Mouse (Mus musculus) hindbrain, embryonic 14.5 days (tissue): ENCODE results near the gene Piwil4. TPM values are rescaled to one million over a fixed set of nuclear protein-coding genes. Genes with fewer than 3 reads are reported as not detected.

Source experiments
- ATAC-seq: fragments of 200-750 bp; cut with Nextera tagmentation; 2 replicates; pipeline ENCODE4 v1.8.0; 2017; ENCODE audit warnings: moderate number of reproducible peaks, mild to moderate bottlenecking, moderate TSS enrichment, moderate library complexity; ENCODE audit not compliant: low FRiP score
- DNase-seq: peaks from one replicate; pipeline ENCODE4 v3.0.0-alpha.2; 2015; ENCODE audit warnings: low spot score
- H3K27ac ChIP-seq: fragments of 300-500 bp; sonication (generic); 2 replicates; pipeline ENCODE4 v1.5.1; 2014; ENCODE audit warnings: mild to moderate bottlenecking, moderate library complexity
- H3K27me3 ChIP-seq: fragments of 300-500 bp; sonication (generic); 2 replicates; pipeline ENCODE4 v1.6.1; 2014; ENCODE audit warnings: mild to moderate bottlenecking, low read length, mixed read lengths; ENCODE audit not compliant: control insufficient read depth, insufficient read depth
- H3K36me3 ChIP-seq: fragments of 300-500 bp; sonication (generic); replicated peaks from 2 replicates; pipeline ENCODE4 v1.6.1; 2014; ENCODE audit not compliant: control insufficient read depth, insufficient read depth
- H3K4me1 ChIP-seq: fragments of 300-500 bp; sonication (generic); replicated peaks from 2 replicates; pipeline ENCODE4 v1.6.1; 2014; ENCODE audit warnings: antibody characterized with exemption, low read length, mixed read lengths; ENCODE audit not compliant: control insufficient read depth, insufficient read depth
- H3K4me2 ChIP-seq: fragments of 300-500 bp; sonication (generic); replicated peaks from 2 replicates; pipeline ENCODE4 v1.6.1; 2014; ENCODE audit warnings: mild to moderate bottlenecking, moderate library complexity
- H3K4me3 ChIP-seq: fragments of 300-500 bp; sonication (generic); replicated peaks from 2 replicates; pipeline ENCODE4 v1.5.1; 2014; ENCODE audit warnings: mild to moderate bottlenecking, low read length
- H3K9ac ChIP-seq: fragments of 300-500 bp; sonication (generic); 2 replicates; pipeline ENCODE4 v1.6.1; 2014
- H3K9me3 ChIP-seq: fragments of 300-500 bp; sonication (generic); 2 replicates; pipeline ENCODE4 v1.6.1; 2016; ENCODE audit warnings: low read length; ENCODE audit not compliant: control insufficient read depth
- WGBS: fragments of 180-500 bp; shearing (Covaris S2); extraction: QIAGEN DNeasy Blood & Tissue Kit; methylation state at CpG from one replicate; pipeline ENCODE4 v1.1.7; 2014; 5-methylcytosine and 5-hydroxymethylcytosine counted together
- polyA plus RNA-seq: library from polyadenylated mRNA; unstranded; fragments of >200 nt; fragmentation: Nextera tagmentation; extraction: Ambion mirVana; gene quantifications from 2 replicates; pipeline ENCODE4 v1.2.1, GENCODE M21; 2014

Gene Piwil4
- polyA plus RNA-seq, 1 experiment from 2014 or later: 0.27 TPM

GRCm38 (mm10) chr9:14662876-14663275 lies 77.7 kb downstream of the Piwil4 start:
- Histone ChIP-seq H3K36me3 (no peaks in the 10 kb centered on the region), H3K4me1 (no peaks in the 10 kb centered on the region), H3K4me2 (no peak overlapping the region), H3K27ac (no peak overlapping the region), H3K9me3 (no peaks in the 10 kb centered on the region), H3K4me3 (no peak overlapping the region), H3K9ac (no peak overlapping the region), H3K27me3 (no peaks in the 10 kb centered on the region)
- DNase-seq: no peak
- 71% methylated on average over 7 of the region's 7 CpGs for WGBS
- ATAC-seq: no peak

GRCm38 (mm10) chr9:14662138-14662537 lies 78.4 kb downstream of the Piwil4 start:
- DNase-seq (no peak), ATAC-seq (no peak)
- no peak overlapping the region for H3K9ac ChIP-seq
- no peak overlapping the region for H3K4me2 ChIP-seq
- H3K4me3 ChIP-seq: no peak overlapping the region
- no peaks in the 10 kb centered on the region for H3K36me3 ChIP-seq
- no peaks in the 10 kb centered on the region for H3K9me3 ChIP-seq
- no peak overlapping the region for H3K27ac ChIP-seq
- H3K27me3 ChIP-seq: no peaks in the 10 kb centered on the region
- no peaks in the 10 kb centered on the region for H3K4me1 ChIP-seq
- 89% methylated on average over 9 of the region's 9 CpGs for WGBS

GRCm38 (mm10) chr9:14657926-14658325 lies 82.6 kb downstream of the Piwil4 start:
- H3K9ac ChIP-seq: no peak overlapping the region
- H3K4me2 ChIP-seq: no peak overlapping the region
- 56% methylated on average over 2 of the region's 2 CpGs for WGBS
- no peaks in the 10 kb centered on the region for H3K36me3 ChIP-seq
- H3K4me1 ChIP-seq: no peaks in the 10 kb centered on the region
- DNase-seq (no peak), ATAC-seq (no peak)
- no peaks in the 10 kb centered on the region for H3K9me3 ChIP-seq
- H3K27ac ChIP-seq: no peak overlapping the region
- no peaks in the 10 kb centered on the region for H3K27me3 ChIP-seq
- no peak overlapping the region for H3K4me3 ChIP-seq

GRCm38 (mm10) chr9:14654010-14654409 lies 86.5 kb downstream of the Piwil4 start:
- H3K9me3 ChIP-seq: no peaks in the 10 kb centered on the region
- no peak overlapping the region for H3K4me3 ChIP-seq
- WGBS: 79% methylated on average over 2 of the region's 2 CpGs
- no peak overlapping the region for H3K4me2 ChIP-seq
- H3K27me3 ChIP-seq: no peaks in the 10 kb centered on the region
- no peak overlapping the region for H3K27ac ChIP-seq
- no peaks in the 10 kb centered on the region for H3K36me3 ChIP-seq
- DNase-seq (no peak), ATAC-seq (no peak)
- H3K4me1 ChIP-seq: no peaks in the 10 kb centered on the region
- H3K9ac ChIP-seq: no peak overlapping the region

GRCm38 (mm10) chr9:14652761-14653160 lies 87.8 kb downstream of the Piwil4 start:
- Histone ChIP-seq H3K27me3 (no peaks in the 10 kb centered on the region), H3K4me3 (no peak overlapping the region), H3K36me3 (no peaks in the 10 kb centered on the region), H3K9ac (no peak overlapping the region), H3K27ac (no peak overlapping the region), H3K9me3 (no peaks in the 10 kb centered on the region), H3K4me2 (no peak overlapping the region), H3K4me1 (no peaks in the 10 kb centered on the region)
- ATAC-seq (no peak), DNase-seq (no peak)
- 73% methylated on average over 1 of the region's 1 CpGs for WGBS

GRCm38 (mm10) chr9:14647849-14648248 lies 92.7 kb downstream of the Piwil4 start:
- H3K4me1 ChIP-seq: peaks cover 5% of the 10 kb centered on the region; the same call in 1 of the 2 replicates
- H3K4me3 ChIP-seq: no peak overlapping the region
- H3K9ac ChIP-seq: no peak overlapping the region
- H3K9me3 ChIP-seq: no peaks in the 10 kb centered on the region
- H3K27ac ChIP-seq: no peak overlapping the region
- ATAC-seq (no peak), DNase-seq (no peak)
- H3K27me3 ChIP-seq: no peaks in the 10 kb centered on the region
- WGBS: 84% methylated on average over 8 of the region's 8 CpGs
- H3K36me3 ChIP-seq: no peaks in the 10 kb centered on the region
- H3K4me2 ChIP-seq: no peak overlapping the region

GRCm38 (mm10) chr9:14646641-14647040 lies 93.9 kb downstream of the Piwil4 start:
- H3K27me3 ChIP-seq: no peaks in the 10 kb centered on the region
- DNase-seq (no peak), ATAC-seq (no peak)
- no peaks in the 10 kb centered on the region for H3K36me3 ChIP-seq
- no peak overlapping the region for H3K4me2 ChIP-seq
- no peak overlapping the region for H3K4me3 ChIP-seq
- WGBS: 100% methylated on average over 1 of the region's 1 CpGs
- peaks cover 10% of the 10 kb centered on the region; the same call in 1 of the 2 replicates for H3K4me1 ChIP-seq
- H3K9me3 ChIP-seq: no peaks in the 10 kb centered on the region
- H3K9ac ChIP-seq: no peak overlapping the region
- no peak overlapping the region for H3K27ac ChIP-seq

Other genes starting within 250 kb of the Piwil4 start
- gene Kdm4d, start 240.3 kb downstream of the Piwil4 start, polyA plus RNA-seq: 0.73 and 0.74 TPM in 2 replicates
- 134 and 145 TPM in 2 replicates for gene Cwc15, start 240.1 kb downstream of the Piwil4 start, polyA plus RNA-seq
- 10.1 and 10.3 TPM in 2 replicates for gene Amotl1, start 95.7 kb downstream of the Piwil4 start, polyA plus RNA-seq
- 2.1 and 2.4 TPM in 2 replicates for gene Fut4, start 11.7 kb upstream of the Piwil4 start, polyA plus RNA-seq
- gene 1700012B09Rik, start 30.3 kb upstream of the Piwil4 start, polyA plus RNA-seq: 2.8 and 7.8 TPM in 2 replicates
- gene Mre11a, start 43.9 kb upstream of the Piwil4 start, polyA plus RNA-seq: 9.8 and 10.5 TPM in 2 replicates
- gene Ankrd49, start 44.1 kb upstream of the Piwil4 start, polyA plus RNA-seq: 25.3 and 27.2 TPM in 2 replicates
- 1.3 and 1.4 TPM in 2 replicates for gene Gpr83, start 119.5 kb upstream of the Piwil4 start, polyA plus RNA-seq
- not detected in 2 replicates for gene Izumo1r, start 163.2 kb upstream of the Piwil4 start, polyA plus RNA-seq